Mouse (Mus musculus): ENCODE results near the gene Ddx23. TPM values are rescaled to one million over a fixed set of nuclear protein-coding genes. Genes with fewer than 3 reads are reported as not detected.

Gene Ddx23
- polyA plus RNA-seq, 1 experiment from 2014 or later = 15.6 TPM

GRCm38 (mm10) chr15:98664042-98664907 lies 1.6 kb upstream of the Ddx23 start:
- no peak for DNase-seq (ENCODE audit: low spot score)
- peaks cover 9% of the 10 kb centered on the region for H3K4me1 ChIP-seq
- H3K4me3 ChIP-seq = no peak overlapping the region
- WGBS = 74% methylated on average over 11 of the region's 11 CpGs
- no peaks in the 10 kb centered on the region for H3K27me3 ChIP-seq (ENCODE audit: insufficient read depth, poor library complexity, severe bottlenecking)
- H3K9me3 ChIP-seq = no peaks in the 10 kb centered on the region
- H3K27ac ChIP-seq = no peak overlapping the region
- peaks cover 13% of the 10 kb centered on the region for H3K36me3 ChIP-seq

DNA sequence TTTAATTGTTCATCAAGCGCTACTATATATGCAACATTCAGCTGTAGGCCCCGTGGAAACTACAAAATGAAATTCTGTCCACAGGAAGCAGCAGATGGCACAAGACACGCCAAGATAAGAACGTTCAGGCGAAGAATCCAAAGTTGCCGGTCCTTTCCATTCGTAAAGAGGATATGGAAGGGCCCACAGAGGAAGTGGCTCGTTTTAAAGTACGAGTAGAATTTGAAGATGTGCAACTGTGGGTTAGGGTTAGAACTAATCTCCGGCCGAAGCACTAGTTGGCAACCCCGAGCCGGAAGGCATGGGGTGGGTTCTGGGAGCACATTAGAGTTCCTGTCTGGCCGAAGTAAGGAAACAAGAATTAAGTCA lies 512 bp downstream of the Ddx23 start:
- no peak for DNase-seq (ENCODE audit: low spot score)
- Histone ChIP-seq H3K4me3 (peak overlapping the region; percentile 87), H3K9me3 (no peaks in the 10 kb centered on the region), H3K27ac (peak overlapping the region; percentile 98), H3K27me3 (ENCODE audit: insufficient read depth, poor library complexity, severe bottlenecking) (no peaks in the 10 kb centered on the region), H3K4me1 (peaks cover 9% of the 10 kb centered on the region), H3K36me3 (peaks cover 34% of the 10 kb centered on the region)
- 2% methylated on average over 14 of the region's 14 CpGs for WGBS

- H3K4me3 ChIP-seq = no peak overlapping the region
- peaks cover 6% of the 10 kb centered on the region for H3K4me1 ChIP-seq
- H3K36me3 ChIP-seq = peaks cover 84% of the 10 kb centered on the region
- DNase-seq (ENCODE audit: low spot score) = no peak
- H3K27ac ChIP-seq = no peak overlapping the region
- WGBS = 84% methylated on average over 15 of the region's 15 CpGs
- H3K27me3 ChIP-seq (ENCODE audit: insufficient read depth, poor library complexity, severe bottlenecking) = no peaks in the 10 kb centered on the region
- no peaks in the 10 kb centered on the region for H3K9me3 ChIP-seq
Measured at GRCm38 (mm10) chr15:98656982-98657751, 5.5 kb downstream of the Ddx23 start.

- 95% methylated on average over 8 of the region's 8 CpGs for WGBS
- Histone ChIP-seq H3K27ac (no peak overlapping the region), H3K4me1 (no peaks in the 10 kb centered on the region), H3K9me3 (no peaks in the 10 kb centered on the region), H3K4me3 (no peak overlapping the region), H3K36me3 (peaks cover 100% of the 10 kb centered on the region), H3K27me3 (ENCODE audit: insufficient read depth, poor library complexity, severe bottlenecking) (no peaks in the 10 kb centered on the region)
- no peak for DNase-seq (ENCODE audit: low spot score)
Measured at GRCm38 (mm10) chr15:98652174-98652573, 10.5 kb downstream of the Ddx23 start.

DNA sequence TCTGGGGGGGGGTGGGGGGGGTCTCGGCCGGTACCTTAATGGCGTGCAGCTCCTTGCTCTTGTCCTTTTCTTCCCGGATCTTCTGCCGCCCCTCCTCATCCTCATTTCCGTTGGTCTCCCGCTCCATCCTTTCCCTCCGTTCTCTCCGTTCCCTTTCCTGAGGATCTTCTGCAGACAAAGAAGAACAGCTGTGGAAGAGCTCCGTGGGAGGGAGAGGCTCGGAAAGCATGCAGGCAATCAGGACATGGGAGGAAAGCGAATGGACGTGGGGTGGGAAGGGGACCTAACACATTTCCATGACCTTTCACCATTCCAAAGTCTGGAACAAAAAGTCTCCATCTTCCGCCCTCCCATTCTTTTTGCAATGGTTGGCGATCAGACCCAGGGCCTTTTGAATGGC lies 11.3 kb downstream of the Ddx23 start:
- H3K27me3 ChIP-seq (ENCODE audit: insufficient read depth, poor library complexity, severe bottlenecking) = no peaks in the 10 kb centered on the region
- H3K4me3 ChIP-seq = no peak overlapping the region
- DNase-seq (ENCODE audit: low spot score) = no peak
- H3K9me3 ChIP-seq = no peaks in the 10 kb centered on the region
- H3K27ac ChIP-seq = no peak overlapping the region
- peaks cover 100% of the 10 kb centered on the region for H3K36me3 ChIP-seq
- H3K4me1 ChIP-seq = no peaks in the 10 kb centered on the region
- 90% methylated on average over 15 of the region's 15 CpGs for WGBS

- no peak for DNase-seq (ENCODE audit: low spot score)
- Histone ChIP-seq H3K27ac (no peak overlapping the region), H3K4me3 (no peak overlapping the region), H3K4me1 (no peaks in the 10 kb centered on the region), H3K27me3 (ENCODE audit: insufficient read depth, poor library complexity, severe bottlenecking) (no peaks in the 10 kb centered on the region), H3K9me3 (no peaks in the 10 kb centered on the region), H3K36me3 (peaks cover 98% of the 10 kb centered on the region)
- 90% methylated on average over 3 of the region's 3 CpGs for WGBS
Measured at GRCm38 (mm10) chr15:98648071-98648470, 14.6 kb downstream of the Ddx23 start.

GRCm38 (mm10) chr15:98647308-98647707 lies 15.4 kb downstream of the Ddx23 start:
- Histone ChIP-seq H3K4me1 (no peaks in the 10 kb centered on the region), H3K27ac (no peak overlapping the region), H3K9me3 (no peaks in the 10 kb centered on the region), H3K36me3 (peaks cover 98% of the 10 kb centered on the region), H3K4me3 (no peak overlapping the region), H3K27me3 (ENCODE audit: insufficient read depth, poor library complexity, severe bottlenecking) (no peaks in the 10 kb centered on the region)
- WGBS = 89% methylated on average over 10 of the region's 10 CpGs
- DNase-seq (ENCODE audit: low spot score) = no peak

- WGBS = 88% methylated on average over 8 of the region's 8 CpGs
- Histone ChIP-seq H3K4me3 (no peak overlapping the region), H3K27ac (no peak overlapping the region), H3K4me1 (no peaks in the 10 kb centered on the region), H3K36me3 (peaks cover 98% of the 10 kb centered on the region), H3K9me3 (no peaks in the 10 kb centered on the region), H3K27me3 (ENCODE audit: insufficient read depth, poor library complexity, severe bottlenecking) (no peaks in the 10 kb centered on the region)
- DNase-seq (ENCODE audit: low spot score) = no peak
Measured at GRCm38 (mm10) chr15:98646737-98647136, 16.0 kb downstream of the Ddx23 start.

GRCm38 (mm10) chr15:98645057-98646026 lies 17.4 kb downstream of the Ddx23 start:
- Histone ChIP-seq H3K9me3 (no peaks in the 10 kb centered on the region), H3K27ac (no peak overlapping the region), H3K27me3 (ENCODE audit: insufficient read depth, poor library complexity, severe bottlenecking) (no peaks in the 10 kb centered on the region), H3K4me3 (no peak overlapping the region; the same call in 1 of the 2 replicates), H3K36me3 (peaks cover 94% of the 10 kb centered on the region), H3K4me1 (no peaks in the 10 kb centered on the region)
- no peak for DNase-seq (ENCODE audit: low spot score)
- WGBS = 92% methylated on average over 24 of the region's 24 CpGs

DNA sequence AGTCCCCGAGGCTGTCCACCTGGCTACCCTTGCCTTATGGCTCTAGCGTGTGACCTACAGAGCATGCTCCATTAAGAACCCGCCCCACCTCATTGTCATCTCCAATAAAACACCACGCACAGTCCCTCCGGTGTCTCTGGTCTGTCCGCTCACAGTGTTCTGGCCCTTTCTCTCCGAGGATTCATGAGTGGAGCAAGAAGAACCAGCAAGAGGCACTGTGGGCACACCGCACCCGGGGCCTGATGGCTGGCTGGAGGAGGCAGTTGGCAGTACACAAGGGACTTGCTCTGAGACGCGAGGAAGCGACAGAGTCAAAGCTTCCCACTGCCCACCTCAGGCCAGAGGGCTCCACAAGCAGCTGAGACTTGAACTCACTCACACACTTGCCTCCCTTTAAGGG lies 18.3 kb downstream of the Ddx23 start:
- H3K9me3 ChIP-seq = no peaks in the 10 kb centered on the region
- 90% methylated on average over 12 of the region's 12 CpGs for WGBS
- no peak for DNase-seq (ENCODE audit: low spot score)
- H3K27ac ChIP-seq = no peak overlapping the region
- H3K4me1 ChIP-seq = peaks cover 4% of the 10 kb centered on the region; the same call in 1 of the 2 replicates
- no peaks in the 10 kb centered on the region for H3K27me3 ChIP-seq (ENCODE audit: insufficient read depth, poor library complexity, severe bottlenecking)
- H3K4me3 ChIP-seq = no peak overlapping the region
- peaks cover 88% of the 10 kb centered on the region for H3K36me3 ChIP-seq

- Histone ChIP-seq H3K4me1 (peaks cover 19% of the 10 kb centered on the region), H3K9me3 (no peaks in the 10 kb centered on the region), H3K4me3 (no peak overlapping the region), H3K27ac (no peak overlapping the region), H3K36me3 (peaks cover 47% of the 10 kb centered on the region), H3K27me3 (ENCODE audit: insufficient read depth, poor library complexity, severe bottlenecking) (peaks cover 28% of the 10 kb centered on the region)
- DNase-seq (ENCODE audit: low spot score) = no peak
- 31% methylated on average over 8 of the region's 8 CpGs for WGBS
Measured at GRCm38 (mm10) chr15:98640157-98640556, 22.5 kb downstream of the Ddx23 start.

DNA sequence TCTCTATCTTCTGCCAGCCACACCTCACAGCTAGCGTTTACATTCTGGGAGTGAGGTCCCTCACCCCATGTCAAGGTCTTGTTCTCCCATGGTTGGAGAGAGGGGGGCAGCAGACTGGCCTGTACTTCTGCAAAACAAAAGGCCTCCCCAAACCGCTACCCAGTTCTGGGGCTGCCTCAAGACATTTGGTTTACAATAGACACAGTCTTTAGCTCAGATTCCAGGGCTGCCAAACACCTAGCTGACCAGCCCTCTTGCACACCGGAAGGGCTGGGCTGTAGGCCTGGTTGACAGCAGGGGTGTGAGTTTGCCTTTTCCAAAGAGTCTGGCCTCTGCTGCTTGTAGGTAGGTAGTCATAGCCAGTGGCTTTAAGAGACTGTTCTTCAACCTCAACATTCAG lies 25.5 kb downstream of the Ddx23 start:
- H3K27ac ChIP-seq = no peak overlapping the region
- H3K4me1 ChIP-seq = peaks cover 47% of the 10 kb centered on the region
- DNase-seq (ENCODE audit: low spot score) = no peak
- no peaks in the 10 kb centered on the region for H3K9me3 ChIP-seq
- peaks cover 58% of the 10 kb centered on the region for H3K27me3 ChIP-seq (ENCODE audit: insufficient read depth, poor library complexity, severe bottlenecking)
- WGBS = 44% methylated on average over 3 of the region's 3 CpGs
- peaks cover 19% of the 10 kb centered on the region for H3K36me3 ChIP-seq
- no peak overlapping the region for H3K4me3 ChIP-seq
